Mouse (Mus musculus): Measurements from ENCODE around the gene Cpa1.

DNA sequence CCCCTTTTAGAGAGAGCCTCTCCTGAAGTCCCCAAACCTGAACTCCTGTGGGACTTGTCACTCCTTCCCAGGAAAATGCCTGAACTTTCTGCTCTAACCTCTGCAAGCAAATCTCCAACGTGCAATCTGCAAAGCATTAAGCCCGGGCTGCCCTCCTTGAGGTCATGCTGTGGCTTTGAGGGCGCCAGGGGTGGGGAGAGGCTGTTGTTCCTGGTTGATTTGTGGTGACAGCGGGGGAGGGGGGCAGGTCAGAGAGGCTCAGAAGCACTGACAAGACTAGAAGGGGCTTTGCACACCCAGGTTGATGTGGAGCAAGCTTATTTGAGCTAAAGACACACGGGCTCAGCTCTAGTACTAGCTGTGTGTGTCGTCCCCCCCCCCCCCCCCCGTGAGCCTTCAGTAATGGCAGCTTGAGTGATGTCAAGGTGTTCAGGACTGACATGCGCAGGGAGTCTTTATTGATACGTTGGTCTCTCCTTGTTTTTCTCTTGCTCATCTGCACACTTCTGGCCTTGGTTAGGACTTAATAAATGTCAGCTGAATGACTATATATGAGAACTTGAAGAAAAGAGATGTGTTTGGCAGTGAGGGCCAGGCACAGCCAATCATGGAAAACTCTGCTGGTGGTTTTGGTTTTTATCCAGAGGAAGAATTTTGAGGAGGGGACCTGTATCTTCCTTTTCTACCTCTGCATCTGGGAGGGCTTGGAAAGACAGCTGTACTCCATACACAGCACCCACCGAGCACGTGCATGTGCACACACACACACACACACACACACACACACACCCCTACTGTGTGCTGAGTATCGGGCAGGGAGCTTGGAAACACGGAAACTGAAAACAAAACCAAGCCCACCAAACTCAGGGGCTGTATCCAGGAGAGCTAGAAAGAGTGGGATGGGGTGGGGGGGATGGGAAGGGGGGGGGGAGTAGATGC lies 21.7 kb upstream of the Cpa1 start:
- TF ChIP-seq CTCF (IDR thresholded peaks at IDR 0.05; ENCODE audit: borderline replicate concordance, control insufficient read depth, extremely low read depth, insufficient read depth, low read length, poor library complexity) (no peak), POLR2A (IDR thresholded peaks at IDR 0.05; ENCODE audit: control insufficient read depth, extremely low read depth, insufficient read depth, low read length, poor library complexity) (no peak)

Measured in thymus, adult 2 months (tissue).